Mouse (Mus musculus) layer of hippocampus, adult 9-11 months (tissue): ENCODE measurements around the gene Upk1b.
"Not testable (repeated sequence)": the region's sequence is repeated elsewhere in the genome, so short reads cannot be mapped to it uniquely, and the experiment has no call there.

Experiments used
- DNase-seq: peaks from one replicate; pipeline ENCODE4 v3.0.0; 2022

Upk1b gene

DNA sequence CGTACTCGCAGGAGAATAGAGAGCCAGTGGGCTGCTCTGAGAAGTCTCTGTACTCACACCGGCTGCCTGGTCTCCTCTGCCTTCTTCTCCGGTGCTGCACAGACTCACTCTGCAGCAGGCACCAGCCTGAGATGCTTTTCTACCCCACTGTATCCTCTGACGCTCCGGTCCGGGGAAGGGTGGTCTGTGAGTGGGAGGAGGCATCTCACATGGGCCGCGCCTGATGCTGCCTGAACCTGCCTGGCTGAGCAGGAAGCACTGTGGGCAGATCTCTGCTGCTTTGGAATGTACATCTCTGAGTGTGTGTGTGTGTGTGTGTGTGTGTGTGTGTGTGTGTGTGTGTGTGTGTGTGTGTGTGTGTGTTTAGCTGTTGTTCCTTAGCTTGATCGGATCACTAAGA, at the start of gene Upk1b:
Gene Upk1b, minus strand, starts transcription at position 238 of the 400 bp plus-strand sequence.
- DNase-seq = peak; percentile 13

DNA sequence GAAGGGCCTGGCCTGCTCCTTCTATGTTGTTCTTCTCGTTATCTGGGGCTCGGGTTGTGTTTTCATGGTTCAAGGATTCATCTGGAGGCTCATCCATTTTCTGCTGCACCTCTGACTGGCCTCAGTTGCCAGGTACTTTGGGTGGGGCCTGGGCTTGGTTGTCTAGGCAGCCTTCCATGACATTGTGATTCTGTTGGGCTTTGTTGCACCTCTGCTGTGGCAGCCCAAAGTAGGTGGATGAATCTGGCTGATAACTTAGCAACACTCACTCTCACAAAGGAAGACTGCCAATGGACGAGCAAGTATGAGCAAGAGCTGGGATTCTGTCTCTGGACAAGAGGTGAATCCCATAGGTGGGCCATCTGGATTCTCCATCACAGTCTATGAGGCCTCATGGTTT, 28.5 kb upstream of the Upk1b start, which contains the start of gene 4930435E12Rik:
Gene 4930435E12Rik, minus strand, starts transcription at position 101 of the 400 bp plus-strand sequence.
- no peak for DNase-seq

DNA sequence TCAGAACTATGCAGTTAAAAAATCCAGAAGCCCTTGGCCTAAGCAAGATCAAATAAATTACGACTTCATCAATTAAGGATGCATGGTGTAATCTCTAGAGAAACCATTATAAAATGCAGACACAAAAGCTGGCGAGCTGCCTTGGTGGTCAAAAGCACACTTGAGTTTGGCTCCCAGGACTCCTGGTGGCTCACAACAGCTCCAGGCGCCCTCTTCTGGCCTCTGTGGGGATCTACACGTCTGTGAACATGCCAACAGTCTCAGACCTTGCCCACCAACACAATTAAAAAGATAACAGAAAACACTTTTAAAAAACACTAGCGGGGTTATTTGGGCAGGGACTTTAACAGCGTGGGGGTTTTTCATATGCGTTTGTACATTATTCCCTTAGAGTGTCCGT, 12.4 kb upstream of the Upk1b start:
- DNase-seq = peak; percentile 60

DNA sequence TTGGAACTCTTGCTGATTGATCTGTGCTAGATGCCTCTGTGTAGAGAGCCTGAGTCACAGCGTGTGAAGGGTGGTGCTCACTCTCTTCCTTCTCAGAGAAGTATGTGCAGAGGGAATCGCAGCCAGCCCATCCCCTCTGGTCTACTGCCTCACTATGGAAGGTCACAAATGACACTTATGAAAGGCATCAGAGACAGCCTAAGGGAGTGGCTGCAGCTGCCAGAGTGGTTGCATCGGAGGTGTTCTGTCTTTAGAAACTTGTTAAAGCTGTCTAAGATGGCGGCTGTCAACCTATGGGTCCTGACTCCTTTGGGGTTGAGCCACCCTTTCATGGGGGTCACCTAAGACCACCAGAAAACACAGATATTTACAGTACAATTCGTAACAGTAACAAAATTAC, 10.1 kb upstream of the Upk1b start:
- DNase-seq = no peak

DNA sequence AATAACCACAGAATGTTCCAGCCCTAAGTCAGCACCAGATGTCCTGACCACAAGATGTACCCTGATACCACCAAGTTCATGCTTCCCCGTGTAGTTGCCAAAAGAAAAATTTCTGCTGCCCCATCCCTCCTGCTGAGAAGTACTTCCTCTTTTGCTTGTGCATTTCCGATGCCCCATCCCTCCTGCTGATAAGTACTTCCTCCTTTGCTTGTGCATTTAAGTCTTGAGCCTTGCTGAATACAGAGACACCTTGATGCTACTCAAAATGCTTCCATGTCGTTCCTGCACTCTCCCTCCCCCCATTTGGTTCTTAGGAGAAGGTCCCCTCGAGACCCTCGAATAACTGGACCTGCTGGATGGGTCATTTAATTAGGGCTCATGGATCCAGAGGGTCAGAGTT, 7.7 kb upstream of the Upk1b start:
- DNase-seq = not testable (repeated sequence)

DNA sequence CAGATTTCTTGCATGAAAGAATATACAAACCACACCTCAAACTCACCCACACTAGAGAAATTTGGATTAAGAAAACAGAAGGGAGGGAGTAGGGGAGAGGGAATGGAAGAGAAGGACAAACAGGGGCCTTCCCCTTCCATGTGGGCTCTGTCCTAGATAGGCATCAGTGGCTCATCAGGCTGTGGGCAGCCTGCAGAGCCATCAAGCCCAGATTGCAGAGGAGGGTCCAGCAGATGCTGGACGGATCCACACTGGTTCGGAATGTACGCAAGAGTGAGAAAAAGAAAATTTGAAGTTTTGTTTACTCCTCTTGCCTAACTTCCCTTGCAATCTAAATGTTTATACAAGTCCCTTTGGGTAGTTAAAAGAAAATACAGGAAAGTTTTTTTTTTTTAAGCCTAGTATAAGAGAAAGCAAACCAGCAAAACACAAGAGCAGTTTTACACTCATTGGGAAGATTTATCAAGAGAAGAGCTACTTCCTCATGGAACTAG, 1.1 kb downstream of the Upk1b start:
- DNase-seq = no peak

DNA sequence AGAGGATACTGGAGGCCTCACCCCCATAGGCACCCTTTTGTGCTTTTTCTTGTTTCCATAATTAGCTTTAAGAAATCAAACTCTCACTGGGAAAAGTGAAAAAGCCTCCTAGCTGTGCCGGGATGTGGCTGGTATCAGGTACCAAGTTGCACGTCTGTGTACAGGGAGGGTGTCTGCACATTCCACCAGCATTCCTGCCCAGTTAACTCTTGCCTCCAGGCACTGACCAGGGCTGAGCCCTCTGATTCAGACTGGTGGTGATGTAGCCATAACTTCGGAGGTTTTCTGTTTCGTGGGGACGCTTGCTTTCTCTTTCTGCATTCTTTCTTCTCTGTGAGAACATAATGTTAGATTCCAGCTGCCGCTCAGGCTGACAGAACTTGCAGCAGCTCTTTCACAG, 7.0 kb downstream of the Upk1b start:
- no peak for DNase-seq

DNA sequence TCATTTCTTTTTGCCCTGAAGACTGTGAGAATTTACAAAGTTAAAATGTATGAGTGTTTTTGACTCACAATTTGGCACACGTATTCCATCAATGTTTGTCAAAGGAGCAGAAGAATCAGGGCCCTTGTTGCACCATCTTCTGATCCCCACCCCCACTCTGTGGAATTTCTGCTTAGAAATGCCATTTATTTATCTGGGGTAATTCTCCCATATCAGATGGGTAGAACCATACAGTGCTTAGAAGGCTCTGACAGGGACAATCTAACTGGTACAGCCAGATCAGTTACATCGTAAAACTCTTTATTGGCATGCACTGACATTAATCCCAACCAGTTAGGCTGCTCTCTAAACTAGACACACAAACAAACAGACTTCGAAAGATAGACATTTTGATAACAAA, 10.2 kb downstream of the Upk1b start:
- no peak for DNase-seq

DNA sequence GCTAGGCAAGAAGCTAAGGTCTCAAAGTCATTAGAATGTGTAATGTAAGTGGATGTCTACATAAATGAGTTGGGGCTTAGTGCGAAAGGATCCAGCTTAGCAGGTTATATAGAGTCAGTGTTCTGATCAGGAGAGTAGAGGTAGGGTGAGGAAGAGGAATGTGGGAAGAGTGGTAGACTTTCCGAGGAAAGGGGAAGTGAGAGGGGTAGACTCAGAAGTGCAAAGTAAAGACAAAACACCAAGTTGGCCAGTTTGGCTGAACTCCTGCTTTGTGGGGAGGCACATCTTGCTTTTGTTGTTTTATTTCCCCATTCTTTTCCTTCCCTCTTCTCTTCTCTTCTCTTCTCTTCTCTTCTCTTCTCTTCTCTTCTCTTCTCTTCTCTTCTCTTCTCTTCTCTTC, 11.1 kb downstream of the Upk1b start:
- no peak for DNase-seq

DNA sequence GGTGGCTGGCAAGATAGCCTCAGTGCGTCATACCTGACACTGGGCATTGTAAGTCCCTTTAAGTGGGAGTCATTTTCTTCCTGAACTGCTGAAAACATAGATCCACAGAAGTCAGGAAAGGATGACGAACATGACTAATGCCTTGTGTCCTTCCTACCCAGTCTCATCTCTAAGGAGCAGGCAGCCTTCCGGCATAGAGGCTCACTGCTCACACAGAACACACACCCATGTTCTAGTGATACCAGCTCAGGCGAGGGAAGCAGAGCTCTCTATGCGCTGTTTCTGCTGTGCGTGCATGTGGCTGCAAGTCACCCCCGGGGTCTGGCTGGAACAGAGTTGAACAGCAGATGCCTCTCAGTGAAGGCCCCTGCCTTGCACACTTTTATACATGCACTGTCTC, 14.8 kb downstream of the Upk1b start:
- no peak for DNase-seq

DNA sequence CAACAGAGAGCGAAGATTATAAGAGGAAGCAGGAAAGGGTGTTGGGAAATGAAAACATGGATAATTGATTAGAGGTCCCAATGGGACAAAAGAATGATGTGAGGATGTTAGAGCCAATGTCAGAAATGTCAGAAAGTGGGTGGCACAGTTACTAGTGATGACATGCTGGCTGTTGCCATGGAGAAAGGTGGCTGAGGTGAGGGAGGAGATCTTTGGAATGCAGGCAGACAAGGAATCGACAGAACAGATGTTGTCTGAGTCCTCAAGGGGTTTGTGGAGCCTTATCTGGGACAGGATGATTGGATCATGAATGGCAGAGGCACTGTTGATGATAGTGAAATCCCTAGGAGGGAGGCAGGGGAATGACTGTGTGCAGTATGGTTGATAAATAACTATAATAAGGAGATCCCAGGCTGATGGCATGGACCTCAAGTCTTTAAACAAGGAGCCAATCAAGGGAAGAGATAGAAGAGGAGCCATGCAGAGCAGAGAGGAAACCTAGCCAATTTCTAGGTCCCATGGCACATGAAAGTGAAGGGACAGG, 17.5 kb downstream of the Upk1b start:
- DNase-seq = no peak

DNA sequence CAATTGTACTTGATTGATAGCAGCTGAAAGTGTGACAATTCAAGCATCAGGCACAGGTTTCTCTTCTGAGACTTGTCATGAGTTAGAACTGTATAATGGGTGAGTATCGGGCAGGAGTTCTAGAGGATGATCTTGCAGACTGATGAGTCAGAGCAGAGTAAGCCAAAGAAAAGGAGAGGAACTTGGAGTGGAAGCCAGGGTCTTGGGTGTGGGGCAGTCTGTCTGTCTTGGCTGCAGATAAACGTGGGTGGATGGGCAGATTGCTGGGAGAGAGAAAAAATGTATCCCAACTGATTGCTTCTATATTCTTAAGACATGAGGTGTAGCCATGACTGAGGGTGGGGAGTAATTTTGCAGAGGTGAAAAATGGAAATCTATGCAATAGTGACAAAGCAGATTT, 18.2 kb downstream of the Upk1b start:
- DNase-seq = no peak

DNA sequence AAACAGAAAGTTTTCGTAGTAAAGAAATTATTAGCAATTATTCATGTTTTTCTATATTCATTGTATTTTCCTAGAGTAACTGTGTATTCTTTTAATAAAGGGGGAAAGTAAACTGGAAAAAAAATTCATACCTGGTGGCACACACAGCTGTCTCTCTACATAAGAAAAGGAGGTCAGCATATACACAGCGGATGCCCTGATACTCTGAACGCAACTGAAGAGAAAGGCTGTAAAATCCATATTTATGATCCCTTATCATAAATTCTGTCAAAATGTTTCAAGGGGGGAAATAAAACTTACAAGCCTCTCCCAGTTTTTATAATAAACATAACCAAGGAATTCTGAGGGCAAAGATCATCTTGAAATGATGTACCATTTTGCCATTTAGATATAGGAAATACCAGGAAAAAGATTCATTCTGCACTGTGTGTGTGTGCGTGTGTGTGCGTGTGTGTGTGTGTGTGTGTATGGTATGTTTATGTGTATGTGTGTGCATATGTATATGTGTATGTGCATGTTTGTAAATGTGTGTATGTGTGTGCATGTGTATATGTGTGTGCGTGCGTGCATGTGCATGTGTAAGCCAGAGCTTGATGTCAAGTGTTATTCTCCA, 19.1 kb downstream of the Upk1b start:
- DNase-seq = no peak

DNA sequence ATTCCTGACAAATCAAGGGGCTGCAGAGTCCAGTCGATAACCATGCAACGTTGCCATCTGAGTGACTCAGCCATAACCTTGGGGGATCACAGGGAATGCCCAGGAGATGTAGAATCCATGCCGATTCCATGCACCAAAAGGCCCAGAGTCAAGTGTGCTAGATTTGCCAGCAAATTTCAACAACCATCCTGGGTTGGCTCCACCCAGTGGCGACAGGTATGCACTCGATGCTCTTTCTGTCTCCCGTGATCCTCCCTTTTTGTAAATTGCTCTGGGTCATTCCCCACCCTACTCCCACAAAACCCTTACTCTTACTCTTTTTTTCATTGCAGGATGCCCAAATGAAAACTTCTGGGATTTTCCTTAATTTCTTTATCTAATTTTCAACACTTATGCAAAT, 23.8 kb downstream of the Upk1b start:
- DNase-seq = no peak

DNA sequence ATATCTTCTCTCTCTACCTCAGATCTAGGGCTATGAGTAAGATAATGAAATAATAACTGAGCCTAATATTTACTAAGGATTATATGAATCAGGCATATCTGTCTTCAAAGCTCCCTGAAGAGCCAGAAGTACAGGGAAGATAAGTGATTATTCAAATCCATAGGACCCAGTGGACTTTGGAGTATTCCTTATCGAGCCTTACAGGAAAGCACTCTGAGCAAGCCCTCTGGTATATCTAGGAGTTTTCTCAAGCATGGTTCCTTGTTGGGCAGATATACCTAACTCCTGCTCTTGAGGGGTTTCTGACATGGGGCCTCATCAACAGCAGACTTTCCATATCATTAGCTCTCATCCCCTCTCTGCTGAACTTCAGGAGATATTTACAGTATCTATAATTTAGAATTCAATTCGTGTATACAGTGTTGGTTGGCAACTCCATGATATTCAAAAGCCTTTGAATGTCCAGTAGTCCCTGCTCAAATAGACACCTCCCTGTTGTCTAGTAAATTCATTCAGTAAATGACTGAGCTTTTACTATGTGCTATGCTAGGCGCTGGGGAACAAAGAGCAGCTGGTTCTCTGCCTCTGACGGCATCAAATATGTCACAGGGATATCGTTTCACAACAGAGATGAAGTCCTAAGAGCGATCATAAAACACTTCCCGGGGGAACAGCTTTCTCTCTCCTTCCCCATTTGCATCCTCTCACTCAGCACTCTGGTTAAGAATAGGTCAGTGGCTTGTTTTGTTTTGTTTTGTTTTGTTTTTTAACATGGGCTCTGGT, 25.0 kb downstream of the Upk1b start:
- DNase-seq = no peak

DNA sequence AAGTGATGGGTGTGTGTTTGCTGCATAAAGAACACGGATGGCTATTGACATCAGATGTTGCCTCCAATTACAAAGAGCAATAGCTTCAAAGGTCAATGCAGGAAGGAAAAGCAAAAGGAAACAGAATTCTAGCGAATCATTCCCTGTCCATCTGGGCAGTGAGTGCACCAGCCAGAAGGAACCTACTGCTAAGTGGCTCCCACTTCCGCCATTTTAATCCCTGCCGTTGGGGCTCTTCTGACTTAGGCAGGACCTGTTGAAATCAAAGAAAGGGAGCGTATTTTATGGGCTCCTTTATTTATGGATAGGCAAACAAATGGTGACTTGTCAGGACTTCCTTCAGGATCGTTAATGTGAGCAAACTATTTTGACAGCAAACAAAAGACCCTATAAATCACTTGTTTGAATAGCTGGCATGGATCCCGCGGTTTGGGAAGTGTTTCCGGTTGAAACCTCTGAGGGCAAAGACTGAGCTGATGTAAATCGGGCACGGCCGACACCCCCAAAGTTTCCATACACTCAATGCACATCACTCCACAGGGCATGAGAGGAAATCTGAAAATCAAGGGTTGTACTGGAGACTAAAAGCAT, 27.1 kb downstream of the Upk1b start:
- no peak for DNase-seq

DNA sequence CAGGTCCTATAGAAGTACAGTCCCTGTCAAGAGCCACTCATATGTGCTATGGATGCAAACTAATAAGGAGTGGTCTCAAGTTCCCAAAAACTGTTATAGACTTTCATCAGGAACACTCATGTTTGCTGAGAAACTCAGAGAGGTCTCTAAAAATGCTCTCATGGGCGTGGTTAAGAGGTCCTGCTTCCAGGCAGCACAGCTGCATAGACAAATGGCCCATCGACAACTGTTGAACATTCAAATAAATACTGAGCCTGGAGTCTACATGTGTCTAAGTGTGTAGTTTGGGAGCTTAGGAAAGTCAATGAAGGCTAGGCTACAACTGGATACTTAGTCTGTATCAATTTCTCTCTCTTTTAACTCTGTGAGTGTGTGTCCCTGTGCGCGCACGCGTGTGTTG, 29.0 kb downstream of the Upk1b start:
- DNase-seq = no peak

DNA sequence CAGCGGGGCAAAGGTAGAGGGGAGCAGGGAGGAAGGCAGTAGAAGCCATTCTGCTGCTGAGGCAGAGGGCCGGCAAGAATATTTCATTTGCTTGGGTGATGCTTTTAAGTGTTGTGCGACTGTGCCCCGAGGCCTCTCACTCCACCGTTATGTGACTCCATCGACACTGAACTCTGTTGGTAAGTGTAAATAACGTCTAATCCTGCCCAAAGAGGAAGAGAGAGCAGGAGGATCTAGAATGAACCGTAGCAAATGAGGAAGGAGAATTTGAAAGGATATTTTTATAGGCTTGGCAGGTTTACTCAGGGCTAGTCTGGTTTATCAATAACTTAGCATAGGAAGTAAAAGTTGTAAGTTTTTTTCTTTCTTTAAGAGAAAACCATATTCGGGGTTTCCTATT, 30.6 kb downstream of the Upk1b start:
- DNase-seq = no peak

DNA sequence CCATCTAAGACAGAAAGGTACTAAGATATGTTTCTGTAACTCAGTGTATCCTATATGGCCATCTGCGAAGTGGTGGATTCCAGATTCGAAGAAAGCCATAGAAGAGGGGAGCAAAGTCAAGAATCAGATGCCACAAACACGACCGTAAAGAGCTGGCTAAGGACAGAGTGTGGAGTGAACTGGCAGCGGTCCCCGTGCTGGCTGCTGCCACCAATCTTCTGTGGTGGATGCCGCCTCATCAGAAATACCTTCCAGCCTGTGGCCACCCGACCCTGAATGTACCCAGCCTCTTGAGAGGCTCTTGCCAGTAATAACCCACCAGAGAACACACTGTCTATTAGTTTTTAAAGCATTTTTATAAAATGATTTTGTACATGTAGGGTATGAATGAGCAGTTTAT, 31.7 kb downstream of the Upk1b start:
- no peak for DNase-seq

DNA sequence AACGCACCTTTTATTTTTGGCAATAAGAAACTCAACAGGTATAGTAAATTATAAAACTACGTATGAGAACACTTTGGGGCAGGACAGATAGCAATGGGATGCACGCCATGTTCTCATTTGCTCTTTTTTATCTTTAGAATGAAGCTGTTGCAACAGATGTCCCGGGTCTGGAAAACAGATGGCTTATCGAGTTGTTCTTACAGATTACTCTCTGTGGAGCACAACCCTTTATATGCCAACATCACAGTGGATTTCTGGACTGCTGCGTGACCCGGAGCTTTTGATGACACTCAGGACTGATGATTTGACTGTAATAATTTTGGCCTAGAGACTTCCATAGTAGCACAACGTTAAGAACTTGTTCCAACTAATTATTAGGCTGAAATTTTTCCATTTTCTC, 32.4 kb downstream of the Upk1b start:
- peak; percentile 88 for DNase-seq

DNA sequence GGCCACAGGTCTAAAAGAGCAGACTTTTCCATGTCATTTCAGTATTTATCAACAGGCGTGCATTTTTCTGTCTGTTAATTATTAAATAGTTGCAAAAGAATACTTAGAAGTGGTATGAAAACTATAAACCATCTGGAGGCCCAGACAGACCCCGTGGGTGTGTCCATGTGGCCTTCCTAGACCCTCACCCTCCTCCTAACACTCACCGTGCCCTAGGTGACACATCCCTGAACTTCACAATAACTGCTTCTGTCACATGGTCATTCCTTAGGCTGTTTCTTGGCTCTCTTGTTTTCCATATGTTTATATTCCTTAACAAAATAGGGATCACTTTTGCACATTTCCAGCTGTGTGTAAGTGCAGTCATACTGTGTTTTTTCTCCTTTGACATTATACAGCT, 33.5 kb downstream of the Upk1b start:
- DNase-seq = no peak

DNA sequence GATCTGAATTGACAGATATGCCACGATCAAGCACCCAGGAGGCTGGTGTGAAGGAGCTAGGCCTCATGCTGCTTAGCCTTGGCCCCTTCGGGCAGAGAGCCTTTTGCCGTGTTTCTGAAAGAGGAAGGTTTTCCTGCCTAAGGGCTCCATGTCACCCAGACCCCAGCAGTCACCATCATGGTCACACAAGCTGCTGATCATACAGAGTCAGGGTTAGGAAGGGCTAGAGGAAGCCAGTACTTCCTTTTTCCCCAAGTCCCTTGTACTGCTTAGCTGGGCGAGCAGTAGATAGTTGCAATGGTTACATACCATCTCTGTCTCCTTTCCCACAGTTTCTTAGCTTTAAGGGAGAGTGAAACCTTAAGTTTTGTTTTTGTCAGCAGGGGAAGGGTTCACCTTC, 36.6 kb downstream of the Upk1b start:
- DNase-seq = peak; percentile 48

DNA sequence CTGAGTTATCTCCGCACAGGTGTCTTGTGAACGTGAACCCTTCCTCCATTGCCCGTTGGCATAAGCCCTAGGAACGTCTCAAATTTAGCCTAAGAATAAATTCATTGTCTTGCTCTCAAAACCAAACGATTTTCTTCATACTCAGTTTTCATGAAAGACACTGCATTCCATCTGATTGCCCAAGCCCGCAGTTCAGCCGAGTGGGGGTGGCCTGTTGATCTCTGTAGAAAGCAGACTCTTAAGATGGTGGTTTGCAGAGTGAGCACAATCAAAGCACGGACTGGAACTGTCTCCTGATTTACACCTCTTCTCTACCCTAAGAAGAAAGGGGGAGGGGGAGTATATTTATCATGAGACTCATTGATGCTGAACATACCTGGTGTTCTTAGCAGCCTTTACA, 37.7 kb downstream of the Upk1b start:
- DNase-seq = no peak

DNA sequence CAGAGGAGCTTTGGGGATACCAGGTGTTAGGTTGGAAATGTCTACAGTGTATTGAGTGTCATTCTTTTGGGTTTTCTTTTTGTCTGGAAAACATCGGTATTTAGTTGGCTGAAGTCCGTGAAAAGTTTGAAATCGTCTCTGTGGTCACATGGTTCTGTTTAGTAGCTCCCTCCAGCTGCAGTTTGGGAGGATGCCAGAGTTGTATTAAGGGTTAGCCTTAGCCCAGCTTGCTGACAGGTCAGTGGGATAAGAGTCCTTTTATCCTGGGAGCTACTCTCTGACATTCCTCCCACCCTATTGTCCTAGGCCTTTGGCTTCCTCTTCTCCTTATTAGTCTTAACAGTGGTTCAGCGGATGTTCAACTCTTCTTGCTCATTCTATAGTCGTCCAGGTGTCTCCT, 38.2 kb downstream of the Upk1b start:
- no peak for DNase-seq
